Mouse (Mus musculus): Measurements from ENCODE around the gene Pex11b. TPM values are rescaled to one million over a fixed set of nuclear protein-coding genes. Genes with fewer than 3 reads are reported as not detected.
A peak's percentile ranks its signal among the peaks of the same experiment; 100 is the strongest.

The Pex11b gene
- polyA plus RNA-seq (2015; fragmentation: Nextera tagmentation; extraction: Ambion mirVana): 43.7 and 44.4 TPM in 2 replicates

GRCm38 (mm10) chr3:96634928-96635879, at the start of gene Pex11b, which contains the start of gene Gm42957:
Pex11b (plus strand) TSS chr3:96635376.
Gm42957 (plus strand) TSS chr3:96635474.
- Histone ChIP-seq H3K4me2 (ENCODE audit: low read depth, low read length) (peak within 1 kb of the TSS; percentile 60), H3K27me3 (replicated peaks; ENCODE audit: control insufficient read depth, insufficient read depth, low read length) (no peaks in the 10 kb centered on the region), H3K9me3 (ENCODE audit: control insufficient read depth, low read length) (no peaks in the 10 kb centered on the region), H3K4me1 (ENCODE audit: control insufficient read depth, insufficient read depth, low read length) (peaks cover 24% of the 10 kb centered on the region), H3K9ac (ENCODE audit: low read depth, low read length) (peak within 1 kb of the TSS; percentile 94), H3K4me3 (ENCODE audit: low read length) (peak within 1 kb of the TSS; percentile 85), H3K36me3 (ENCODE audit: control insufficient read depth, insufficient read depth, low read length) (0 out of 2 replicates have a peak, but pooled peaks cover 3% of the 10 kb centered on the region), H3K27ac (ENCODE audit: low read length) (peak within 1 kb of the TSS; percentile 79)
- peak; percentile 92 for ATAC-seq
- 2% methylated on average over 59 of the region's 60 CpGs for WGBS

- Histone ChIP-seq H3K4me3 (ENCODE audit: low read length) (no peak overlapping the region), H3K9ac (ENCODE audit: low read depth, low read length) (no peak overlapping the region), H3K9me3 (ENCODE audit: control insufficient read depth, low read length) (no peaks in the 10 kb centered on the region), H3K27ac (ENCODE audit: low read length) (no peak overlapping the region), H3K36me3 (ENCODE audit: control insufficient read depth, insufficient read depth, low read length) (no peaks in the 10 kb centered on the region), H3K27me3 (replicated peaks; ENCODE audit: control insufficient read depth, insufficient read depth, low read length) (no peaks in the 10 kb centered on the region; the same call in 1 of the 2 replicates), H3K4me1 (ENCODE audit: control insufficient read depth, insufficient read depth, low read length) (peaks cover 3% of the 10 kb centered on the region; the same call in 1 of the 2 replicates), H3K4me2 (ENCODE audit: low read depth, low read length) (no peak overlapping the region)
- 82% methylated on average over 4 of the region's 4 CpGs for WGBS
- no peak for ATAC-seq
These were observed 44.5 kb upstream of the Pex11b start for GRCm38 (mm10) chr3:96590657-96591056.

GRCm38 (mm10) chr3:96593374-96593773, 41.8 kb upstream of the Pex11b start:
- under 1% methylated on average over 10 of the region's 10 CpGs for WGBS
- no peak for ATAC-seq
- Histone ChIP-seq H3K4me1 (ENCODE audit: control insufficient read depth, insufficient read depth, low read length) (peaks cover 20% of the 10 kb centered on the region), H3K9ac (ENCODE audit: low read depth, low read length) (peak overlapping the region; percentile 80), H3K27ac (ENCODE audit: low read length) (peak overlapping the region; percentile 87; the same call in 1 of the 2 replicates), H3K27me3 (replicated peaks; ENCODE audit: control insufficient read depth, insufficient read depth, low read length) (peaks cover 11% of the 10 kb centered on the region), H3K9me3 (ENCODE audit: control insufficient read depth, low read length) (no peaks in the 10 kb centered on the region), H3K4me3 (ENCODE audit: low read length) (peak overlapping the region; percentile 72), H3K36me3 (ENCODE audit: control insufficient read depth, insufficient read depth, low read length) (no peaks in the 10 kb centered on the region), H3K4me2 (ENCODE audit: low read depth, low read length) (peak overlapping the region; percentile 76)

- Histone ChIP-seq H3K4me3 (ENCODE audit: low read length) (peak within 1 kb of the TSS; percentile 72), H3K9ac (ENCODE audit: low read depth, low read length) (peak within 1 kb of the TSS; percentile 80), H3K9me3 (ENCODE audit: control insufficient read depth, low read length) (no peaks in the 10 kb centered on the region), H3K27ac (ENCODE audit: low read length) (peak within 1 kb of the TSS; percentile 87), H3K36me3 (ENCODE audit: control insufficient read depth, insufficient read depth, low read length) (no peaks in the 10 kb centered on the region), H3K27me3 (replicated peaks; ENCODE audit: control insufficient read depth, insufficient read depth, low read length) (peaks cover 15% of the 10 kb centered on the region), H3K4me2 (ENCODE audit: low read depth, low read length) (peak within 1 kb of the TSS; percentile 76), H3K4me1 (ENCODE audit: control insufficient read depth, insufficient read depth, low read length) (peaks cover 24% of the 10 kb centered on the region)
- WGBS: under 1% methylated on average over 36 of the region's 38 CpGs
- ATAC-seq: peak; percentile 93
These were observed 41.2 kb upstream of the Pex11b start, which contains the start of gene Polr3gl for GRCm38 (mm10) chr3:96593790-96594560. Polr3gl (minus strand) TSS chr3:96594181.

- Histone ChIP-seq H3K9ac (ENCODE audit: low read depth, low read length) (no peak overlapping the region), H3K27me3 (replicated peaks; ENCODE audit: control insufficient read depth, insufficient read depth, low read length) (peaks cover 20% of the 10 kb centered on the region), H3K9me3 (ENCODE audit: control insufficient read depth, low read length) (no peaks in the 10 kb centered on the region), H3K4me1 (ENCODE audit: control insufficient read depth, insufficient read depth, low read length) (peaks cover 24% of the 10 kb centered on the region), H3K36me3 (ENCODE audit: control insufficient read depth, insufficient read depth, low read length) (no peaks in the 10 kb centered on the region), H3K4me3 (ENCODE audit: low read length) (no peak overlapping the region), H3K4me2 (ENCODE audit: low read depth, low read length) (no peak overlapping the region), H3K27ac (ENCODE audit: low read length) (no peak overlapping the region)
- ATAC-seq: no peak
- WGBS: 73% methylated on average over 5 of the region's 5 CpGs
These were observed 40.3 kb upstream of the Pex11b start for GRCm38 (mm10) chr3:96594851-96595250.

GRCm38 (mm10) chr3:96595661-96596060, 39.5 kb upstream of the Pex11b start:
- Histone ChIP-seq H3K27me3 (replicated peaks; ENCODE audit: control insufficient read depth, insufficient read depth, low read length) (peaks cover 20% of the 10 kb centered on the region), H3K9ac (ENCODE audit: low read depth, low read length) (no peak overlapping the region), H3K9me3 (ENCODE audit: control insufficient read depth, low read length) (no peaks in the 10 kb centered on the region), H3K4me3 (ENCODE audit: low read length) (peak overlapping the region; percentile 56; the same call in 1 of the 2 replicates), H3K36me3 (ENCODE audit: control insufficient read depth, insufficient read depth, low read length) (no peaks in the 10 kb centered on the region), H3K4me2 (ENCODE audit: low read depth, low read length) (peak overlapping the region; percentile 90; the same call in 1 of the 2 replicates), H3K27ac (ENCODE audit: low read length) (peak overlapping the region; percentile 37; the same call in 1 of the 2 replicates), H3K4me1 (ENCODE audit: control insufficient read depth, insufficient read depth, low read length) (peaks cover 27% of the 10 kb centered on the region)
- 26% methylated on average over 6 of the region's 6 CpGs for WGBS
- ATAC-seq: no peak

- Histone ChIP-seq H3K4me2 (ENCODE audit: low read depth, low read length) (peak within 1 kb of the TSS; percentile 90), H3K36me3 (ENCODE audit: control insufficient read depth, insufficient read depth, low read length) (no peaks in the 10 kb centered on the region), H3K27me3 (replicated peaks; ENCODE audit: control insufficient read depth, insufficient read depth, low read length) (peaks cover 20% of the 10 kb centered on the region), H3K9me3 (ENCODE audit: control insufficient read depth, low read length) (no peaks in the 10 kb centered on the region), H3K4me1 (ENCODE audit: control insufficient read depth, insufficient read depth, low read length) (peaks cover 27% of the 10 kb centered on the region), H3K9ac (ENCODE audit: low read depth, low read length) (peak within 1 kb of the TSS; percentile 72), H3K27ac (ENCODE audit: low read length) (peak within 1 kb of the TSS; percentile 66), H3K4me3 (ENCODE audit: low read length) (peak within 1 kb of the TSS; percentile 56)
- no peak for ATAC-seq
- 2% methylated on average over 11 of the region's 23 CpGs for WGBS
These were observed 38.9 kb upstream of the Pex11b start, which contains the start of gene Ankrd34a for GRCm38 (mm10) chr3:96596228-96596707. Ankrd34a (plus strand) TSS chr3:96596636.

- peaks cover 20% of the 10 kb centered on the region for H3K27me3 ChIP-seq (replicated peaks; ENCODE audit: control insufficient read depth, insufficient read depth, low read length)
- under 1% methylated on average over 12 of the region's 12 CpGs for WGBS
- no peak for ATAC-seq
- peak overlapping the region; percentile 90 for H3K4me2 ChIP-seq (ENCODE audit: low read depth, low read length)
- H3K9me3 ChIP-seq (ENCODE audit: control insufficient read depth, low read length): no peaks in the 10 kb centered on the region
- peak overlapping the region; percentile 72 for H3K9ac ChIP-seq (ENCODE audit: low read depth, low read length)
- H3K4me3 ChIP-seq (ENCODE audit: low read length): peak overlapping the region; percentile 56
- H3K27ac ChIP-seq (ENCODE audit: low read length): no peak overlapping the region
- no peaks in the 10 kb centered on the region for H3K36me3 ChIP-seq (ENCODE audit: control insufficient read depth, insufficient read depth, low read length)
- peaks cover 27% of the 10 kb centered on the region for H3K4me1 ChIP-seq (ENCODE audit: control insufficient read depth, insufficient read depth, low read length)
These were observed 38.3 kb upstream of the Pex11b start for GRCm38 (mm10) chr3:96596855-96597254.

All from intestine, embryonic 16.5 days (tissue).